Mouse (Mus musculus) liver, embryonic 11.5 days (tissue): Measurements from ENCODE around the gene Gm11084. TPM values are rescaled to one million over a fixed set of nuclear protein-coding genes. Genes with fewer than 3 reads are reported as not detected.
"Not testable (repeated sequence)": the region's sequence is repeated elsewhere in the genome, so short reads cannot be mapped to it uniquely, and the experiment has no call there.

ENCODE experiments used
- ATAC-seq: fragments of 200-750 bp; cut with Nextera tagmentation; replicated peaks from 2 replicates; pipeline ENCODE4 v1.8.0; 2017; ENCODE audit warnings: moderate number of reproducible peaks, mild to moderate bottlenecking, moderate TSS enrichment, moderate library complexity; ENCODE audit not compliant: low FRiP score
- DNase-seq: peaks from one replicate; pipeline ENCODE4 v3.0.0-alpha.2; 2017; ENCODE audit warnings: low spot score
- H3K27ac ChIP-seq: fragments of 300-500 bp; sonication (generic); 2 replicates; pipeline ENCODE4 v1.5.1; 2014; ENCODE audit warnings: mild to moderate bottlenecking, low read depth, low read length, control low read depth
- H3K27me3 ChIP-seq: fragments of 300-500 bp; sonication (generic); replicated peaks from 2 replicates; pipeline ENCODE4 v1.6.1; 2014; ENCODE audit warnings: low read length, mixed read lengths; ENCODE audit not compliant: control insufficient read depth, insufficient read depth
- H3K36me3 ChIP-seq: fragments of 300-500 bp; sonication (generic); 2 replicates; pipeline ENCODE4 v1.6.1; 2014; ENCODE audit warnings: mild to moderate bottlenecking, low read length, moderate library complexity, mixed read lengths; ENCODE audit not compliant: control insufficient read depth, insufficient read depth
- H3K4me1 ChIP-seq: fragments of 300-500 bp; sonication (generic); replicated peaks from 2 replicates; pipeline ENCODE4 v1.6.1; 2014; ENCODE audit warnings: low read length, mixed read lengths; ENCODE audit not compliant: control insufficient read depth, insufficient read depth
- H3K4me2 ChIP-seq: fragments of 300-500 bp; sonication (generic); 2 replicates; pipeline ENCODE4 v1.6.1; 2014; ENCODE audit warnings: mild to moderate bottlenecking, control low read depth, moderate library complexity
- H3K4me3 ChIP-seq: fragments of 300-500 bp; sonication (generic); 2 replicates; pipeline ENCODE4 v1.5.1; 2014; ENCODE audit warnings: low read depth, low read length, control low read depth
- H3K9ac ChIP-seq: fragments of 300-500 bp; sonication (generic); 2 replicates; pipeline ENCODE4 v1.6.1; 2014; ENCODE audit warnings: low read depth, low read length, control low read depth
- H3K9me3 ChIP-seq: fragments of 300-500 bp; sonication (generic); 2 replicates; pipeline ENCODE4 v1.6.1; 2016; ENCODE audit warnings: low read length, inconsistent platforms, mixed read lengths; ENCODE audit not compliant: control insufficient read depth
- WGBS: fragments of 180-500 bp; shearing (Covaris S2); extraction: QIAGEN DNeasy Blood & Tissue Kit; methylation state at CpG from one replicate; pipeline ENCODE4 v1.1.7; 2014; 5-methylcytosine and 5-hydroxymethylcytosine counted together
- polyA plus RNA-seq: library from polyadenylated mRNA; unstranded; fragments of >200 nt; fragmentation: Nextera tagmentation; extraction: Ambion mirVana; gene quantifications from 2 replicates; pipeline ENCODE4 v1.2.1, GENCODE M21; 2014

Gm11084 gene
- polyA plus RNA-seq, 1 experiment from 2014 or later, result not detected

- DNase-seq, result no peak
- H3K4me1 ChIP-seq, result peaks cover 32% of the 10 kb centered on the region
- H3K9ac ChIP-seq, result no peak overlapping the region
- no peak overlapping the region for H3K4me2 ChIP-seq
- H3K27ac ChIP-seq, result no peak overlapping the region
- no peaks in the 10 kb centered on the region for H3K36me3 ChIP-seq
- 52% methylated on average over 8 of the region's 8 CpGs for WGBS
- ATAC-seq, result no peak
- no peaks in the 10 kb centered on the region for H3K27me3 ChIP-seq
- H3K4me3 ChIP-seq, result no peak overlapping the region
- no peaks in the 10 kb centered on the region for H3K9me3 ChIP-seq
Observed at GRCm38 (mm10) chr2:73000194-73000593, 13.7 kb upstream of the Gm11084 start.

GRCm38 (mm10) chr2:72997586-72997985 is 11.1 kb upstream of the Gm11084 start:
- Histone ChIP-seq H3K4me1 (peaks cover 14% of the 10 kb centered on the region), H3K27ac (no peak overlapping the region), H3K9ac (no peak overlapping the region), H3K27me3 (no peaks in the 10 kb centered on the region), H3K4me3 (no peak overlapping the region), H3K36me3 (no peaks in the 10 kb centered on the region), H3K9me3 (no peaks in the 10 kb centered on the region), H3K4me2 (no peak overlapping the region)
- ATAC-seq (no peak), DNase-seq (no peak)
- WGBS, result 86% methylated on average over 4 of the region's 4 CpGs

GRCm38 (mm10) chr2:72996808-72997378 is 10.4 kb upstream of the Gm11084 start:
- Histone ChIP-seq H3K9me3 (no peaks in the 10 kb centered on the region), H3K36me3 (no peaks in the 10 kb centered on the region), H3K4me1 (peaks cover 9% of the 10 kb centered on the region), H3K27ac (no peak overlapping the region), H3K9ac (no peak overlapping the region), H3K4me2 (no peak overlapping the region), H3K27me3 (no peaks in the 10 kb centered on the region), H3K4me3 (no peak overlapping the region)
- ATAC-seq (peak; percentile 48; the same call in 1 of the 2 replicates), DNase-seq (no peak)
- 61% methylated on average over 9 of the region's 9 CpGs for WGBS

GRCm38 (mm10) chr2:72995346-72996097 is 9.0 kb upstream of the Gm11084 start:
- no peak overlapping the region for H3K9ac ChIP-seq
- no peak overlapping the region for H3K27ac ChIP-seq
- WGBS, result 71% methylated on average over 9 of the region's 9 CpGs
- no peak overlapping the region for H3K4me3 ChIP-seq
- H3K4me1 ChIP-seq, result peaks cover 9% of the 10 kb centered on the region
- no peak overlapping the region for H3K4me2 ChIP-seq
- no peak for DNase-seq
- H3K27me3 ChIP-seq, result no peaks in the 10 kb centered on the region
- no peak for ATAC-seq
- H3K36me3 ChIP-seq, result no peaks in the 10 kb centered on the region
- no peaks in the 10 kb centered on the region for H3K9me3 ChIP-seq

- 80% methylated on average over 2 of the region's 2 CpGs for WGBS
- Histone ChIP-seq H3K27ac (no peak overlapping the region), H3K4me2 (no peak overlapping the region), H3K4me3 (no peak overlapping the region), H3K9me3 (peaks cover 5% of the 10 kb centered on the region), H3K4me1 (peaks cover 6% of the 10 kb centered on the region), H3K27me3 (no peaks in the 10 kb centered on the region), H3K9ac (no peak overlapping the region), H3K36me3 (0 out of 2 replicates have a peak, but pooled peaks cover 2% of the 10 kb centered on the region)
- ATAC-seq, result no peak
- DNase-seq, result no peak
Observed at GRCm38 (mm10) chr2:72994165-72994564, 7.6 kb upstream of the Gm11084 start.

- no peak overlapping the region for H3K27ac ChIP-seq
- DNase-seq (no peak), ATAC-seq (no peak)
- H3K9me3 ChIP-seq, result peaks cover 5% of the 10 kb centered on the region
- WGBS, result 93% methylated on average over 17 of the region's 17 CpGs
- no peak overlapping the region for H3K9ac ChIP-seq
- H3K27me3 ChIP-seq, result no peaks in the 10 kb centered on the region
- H3K4me2 ChIP-seq, result no peak overlapping the region
- peaks cover 6% of the 10 kb centered on the region for H3K4me1 ChIP-seq
- H3K4me3 ChIP-seq, result no peak overlapping the region
- H3K36me3 ChIP-seq, result 0 out of 2 replicates have a peak, but pooled peaks cover 2% of the 10 kb centered on the region
Observed at GRCm38 (mm10) chr2:72992497-72992896, 6.0 kb upstream of the Gm11084 start.

- not testable (repeated sequence) for H3K9ac ChIP-seq, H3K9me3 ChIP-seq, ATAC-seq, H3K27ac ChIP-seq, H3K4me1 ChIP-seq, H3K4me2 ChIP-seq, H3K36me3 ChIP-seq, DNase-seq, H3K4me3 ChIP-seq, H3K27me3 ChIP-seq
- 77% methylated on average over 9 of the region's 9 CpGs for WGBS
Observed at GRCm38 (mm10) chr2:72988945-72989344, 2.4 kb upstream of the Gm11084 start.

GRCm38 (mm10) chr2:72985516-72985915 is 1.0 kb downstream of the Gm11084 start:
- H3K4me3 ChIP-seq, result no peak overlapping the region
- no peak overlapping the region for H3K9ac ChIP-seq
- ATAC-seq (no peak), DNase-seq (no peak)
- peaks cover 4% of the 10 kb centered on the region; the same call in 1 of the 2 replicates for H3K4me1 ChIP-seq
- WGBS, result 54% methylated on average over 1 of the region's 1 CpGs
- no peaks in the 10 kb centered on the region for H3K27me3 ChIP-seq
- H3K27ac ChIP-seq, result no peak overlapping the region
- H3K4me2 ChIP-seq, result no peak overlapping the region
- 0 out of 2 replicates have a peak, but pooled peaks cover 2% of the 10 kb centered on the region for H3K36me3 ChIP-seq
- peaks cover 5% of the 10 kb centered on the region for H3K9me3 ChIP-seq

- Histone ChIP-seq H3K4me3 (no peak overlapping the region), H3K27ac (no peak overlapping the region), H3K27me3 (no peaks in the 10 kb centered on the region), H3K4me1 (peaks cover 4% of the 10 kb centered on the region; the same call in 1 of the 2 replicates), H3K4me2 (no peak overlapping the region), H3K9ac (no peak overlapping the region), H3K36me3 (0 out of 2 replicates have a peak, but pooled peaks cover 2% of the 10 kb centered on the region), H3K9me3 (peaks cover 5% of the 10 kb centered on the region)
- no peak for ATAC-seq
- 73% methylated on average over 4 of the region's 4 CpGs for WGBS
- no peak for DNase-seq
Observed at GRCm38 (mm10) chr2:72984806-72985205, 1.7 kb downstream of the Gm11084 start.
